In genomic region chr19:10946506-10946905, GRCm38 (mm10) we compare ENCODE assay signal across 11 mouse cellular contexts. TPM values are rescaled to one million over a fixed set of nuclear protein-coding genes. Genes with fewer than 3 reads are reported as not detected.
DNase-seq lines count a peak whose midpoint lies in the region; ATAC-seq and TF ChIP-seq lines count a peak whose summit lies in the region.
"Had no signal": no experiment of that assay in that cellular context is flagged by ENCODE, and none has a peak within 500 bp of the region (broad histone marks: within the 10 kb centered on the region; RNA-seq: fewer than 3 reads in every experiment).

No protein-coding gene starts in this region.

- no peak for TF ChIP-seq EP300 in liver, postnatal 0 days (IDR thresholded peaks at IDR 0.05; ENCODE audit: low read depth)

- H3K36me3 ChIP-seq in hindbrain, embryonic 10.5 days, result peaks cover 55% of the 10 kb centered on the region
- peaks cover 31% of the 10 kb centered on the region for H3K36me3 ChIP-seq in hindbrain, postnatal 0 days (ENCODE audit: insufficient read depth, low read length)
- H3K36me3 ChIP-seq in G1E (replicated peaks), result peaks cover 61% of the 10 kb centered on the region
- H3K36me3 ChIP-seq in forebrain, postnatal 0 days (ENCODE audit: insufficient read depth), result peaks cover 34% of the 10 kb centered on the region
- H3K36me3 ChIP-seq in liver, postnatal 0 days (replicated peaks; ENCODE audit: insufficient read depth, low read length), result peaks cover 34% of the 10 kb centered on the region

- no peaks in the 10 kb centered on the region for H3K9me3 ChIP-seq in hindbrain, embryonic 10.5 days
- no peaks in the 10 kb centered on the region for H3K9me3 ChIP-seq in hindbrain, postnatal 0 days (ENCODE audit: low read length)
- no peaks in the 10 kb centered on the region for H3K9me3 ChIP-seq in G1E (replicated peaks)
- H3K9me3 ChIP-seq in forebrain, postnatal 0 days (ENCODE audit: low read length), result no peaks in the 10 kb centered on the region
- no peaks in the 10 kb centered on the region for H3K9me3 ChIP-seq in liver, postnatal 0 days (ENCODE audit: low read length)

- 88% methylated on average over 3 of the region's 3 CpGs for WGBS in hindbrain, embryonic 10.5 days
- WGBS in hindbrain, postnatal 0 days, result 77% methylated on average over 3 of the region's 3 CpGs
- 78% methylated on average over 3 of the region's 3 CpGs for WGBS in forebrain, postnatal 0 days
- 68% methylated on average over 3 of the region's 3 CpGs for WGBS in liver, postnatal 0 days (ENCODE audit: insufficient replicate concordance)

- H3K4me3 ChIP-seq in hindbrain, embryonic 10.5 days, result peak overlapping the region; percentile 98
- no peak overlapping the region for H3K4me3 ChIP-seq in hindbrain, postnatal 0 days (ENCODE audit: low read length)
- peak overlapping the region; percentile 89 for H3K4me3 ChIP-seq in G1E (ENCODE audit: low read depth, low read length)
- no peak overlapping the region for H3K4me3 ChIP-seq in forebrain, postnatal 0 days (ENCODE audit: low read depth, low read length)
- peak overlapping the region; percentile 75 for H3K4me3 ChIP-seq in liver, postnatal 0 days (ENCODE audit: low read depth, low read length)

- H3K27me3 ChIP-seq in hindbrain, embryonic 10.5 days (ENCODE audit: insufficient read depth, poor library complexity, severe bottlenecking), result peaks cover 5% of the 10 kb centered on the region; the same call in 1 of the 2 replicates
- no peaks in the 10 kb centered on the region for H3K27me3 ChIP-seq in hindbrain, postnatal 0 days (ENCODE audit: insufficient read depth, low read length)
- H3K27me3 ChIP-seq in G1E (ENCODE audit: insufficient read depth, low read length), result no peaks in the 10 kb centered on the region
- H3K27me3 ChIP-seq in forebrain, postnatal 0 days (ENCODE audit: insufficient read depth, low read length), result no peaks in the 10 kb centered on the region
- H3K27me3 ChIP-seq in liver, postnatal 0 days (ENCODE audit: insufficient read depth, low read length), result no peaks in the 10 kb centered on the region
- H3K27me3 ChIP-seq: Patski had no signal

- H3K4me1 ChIP-seq in hindbrain, embryonic 10.5 days (replicated peaks), result peaks cover 35% of the 10 kb centered on the region
- H3K4me1 ChIP-seq in hindbrain, postnatal 0 days (ENCODE audit: insufficient read depth, low read length), result peaks cover 15% of the 10 kb centered on the region; the same call in 1 of the 2 replicates
- H3K4me1 ChIP-seq in G1E (ENCODE audit: insufficient read depth, low read depth, low read length), result peaks cover 28% of the 10 kb centered on the region
- H3K4me1 ChIP-seq in forebrain, postnatal 0 days (ENCODE audit: insufficient read depth), result peaks cover 16% of the 10 kb centered on the region
- peaks cover 24% of the 10 kb centered on the region for H3K4me1 ChIP-seq in liver, postnatal 0 days (ENCODE audit: insufficient read depth)

- ATAC-seq in hindbrain, postnatal 0 days, result no peak
- no peak for ATAC-seq in G1E (ENCODE audit: extremely low read depth, insufficient number of reproducible peaks, low FRiP score, poor library complexity, severe bottlenecking)
- ATAC-seq in forebrain, postnatal 0 days, result no peak
- ATAC-seq in liver, postnatal 0 days, result no peak
- no peak for ATAC-seq in CD4-positive, CD25-positive, alpha-beta regulatory T cell, adult 4 months
- ATAC-seq: Patski had no signal

- H3K9ac ChIP-seq in hindbrain, postnatal 0 days (replicated peaks; ENCODE audit: low read length), result no peak overlapping the region; the same call in none of the 2 replicates
- H3K9ac ChIP-seq in forebrain, postnatal 0 days, result 0 out of 2 replicates have a peak overlapping the region, but pooled peaks have one; percentile 14
- peak overlapping the region; percentile 90 for H3K9ac ChIP-seq in liver, postnatal 0 days (replicated peaks)

- no peak overlapping the region for H3K27ac ChIP-seq in hindbrain, embryonic 10.5 days
- no peak overlapping the region for H3K27ac ChIP-seq in hindbrain, postnatal 0 days
- no peak overlapping the region for H3K27ac ChIP-seq in forebrain, postnatal 0 days (ENCODE audit: low read depth, low read length)
- peak overlapping the region; percentile 73 for H3K27ac ChIP-seq in liver, postnatal 0 days (ENCODE audit: low read depth)

- DNase-seq in hindbrain, embryonic 10.5 days (ENCODE audit: low spot score), result no peak
- no peak for DNase-seq in hindbrain, postnatal 0 days (ENCODE audit: low spot score)
- no peak for DNase-seq in G1E (ENCODE audit: low spot score)
- no peak for DNase-seq in forebrain, postnatal 0 days
- DNase-seq in liver, postnatal 0 days, result no peak
- no peak for DNase-seq in thymus, postnatal 36 days
- no peak for DNase-seq in thymus, postnatal 10 days (ENCODE audit: low spot score in 2 of 2)
- DNase-seq: kidney, postnatal 14 days; lung, postnatal 36 days had no signal

- TF ChIP-seq CTCF in hindbrain, postnatal 0 days (IDR thresholded peaks at IDR 0.05; ENCODE audit: low read depth), result no peak
- no peak for TF ChIP-seq CTCF in G1E (IDR thresholded peaks at IDR 0.05; ENCODE audit: low read depth, low read length)
- no peak for TF ChIP-seq CTCF in forebrain, postnatal 0 days (IDR thresholded peaks at IDR 0.05; ENCODE audit: low read depth)
- no peak for TF ChIP-seq CTCF in liver, postnatal 0 days (IDR thresholded peaks at IDR 0.05; ENCODE audit: low read depth)

- no peak overlapping the region for H3K4me2 ChIP-seq in hindbrain, postnatal 0 days (ENCODE audit: low read depth, low read length)
- H3K4me2 ChIP-seq in forebrain, postnatal 0 days (ENCODE audit: low read depth), result no peak overlapping the region
- H3K4me2 ChIP-seq in liver, postnatal 0 days (ENCODE audit: low read depth, low read length), result peak overlapping the region; percentile 93

RNA-seq across cellular contexts. Expression of gene Ccdc86, which starts 2.6 kb away (rescaled TPM):
- polyA plus RNA-seq in hindbrain, embryonic 10.5 days (2016; fragmentation: Nextera tagmentation; extraction: Ambion mirVana), result 31.7 and 38.5 TPM in 2 replicates
- total RNA-seq in hindbrain, postnatal 0 days (2014; rRNA removed), result 5.3 and 5.4 TPM in 2 replicates
- polyA plus RNA-seq in hindbrain, postnatal 0 days (2015; fragmentation: Nextera tagmentation; extraction: Ambion mirVana), result 14.2 and 15.1 TPM in 2 replicates
- total RNA-seq in G1E (2014; fragmentation: Nextera tagmentation) (18.8 and 21.2 TPM in 2 replicates), G1E (2017) (10.0 and 10.1 TPM in 2 replicates)
- 45.7 and 51.6 TPM in 2 replicates for polyA plus RNA-seq in G1E (2012)
- total RNA-seq in forebrain, postnatal 0 days (2014; rRNA removed), result 6.2 and 6.8 TPM in 2 replicates
- polyA plus RNA-seq in forebrain, postnatal 0 days (2015; fragmentation: Nextera tagmentation; extraction: Ambion mirVana), result 12.7 and 16.6 TPM in 2 replicates
- 11.6 and 12.4 TPM in 2 replicates for polyA plus RNA-seq in liver, postnatal 0 days (2015; fragmentation: Nextera tagmentation; extraction: Ambion mirVana)
- polyA plus RNA-seq in CD4-positive, CD25-positive, alpha-beta regulatory T cell, adult 4 months (2017; shearing (Covaris generic)), result 10 to 100 TPM in 1 of 2 experiments, 1 to 10 TPM in 1; 8.8 to 11.7 TPM

RNA-seq across cellular contexts. Expression of gene Ptgdr2, which starts 9.5 kb away (rescaled TPM):
- polyA plus RNA-seq in hindbrain, embryonic 10.5 days (2016; fragmentation: Nextera tagmentation; extraction: Ambion mirVana), result not detected in 2 replicates
- total RNA-seq in hindbrain, postnatal 0 days (2014; rRNA removed), result 0.47 and 1.1 TPM in 2 replicates
- polyA plus RNA-seq in hindbrain, postnatal 0 days (2015; fragmentation: Nextera tagmentation; extraction: Ambion mirVana), result 0.11 and 0.16 TPM in 2 replicates
- total RNA-seq in G1E (2014; fragmentation: Nextera tagmentation) (not detected in 2 replicates), G1E (2017) (0.12 TPM in 1 of 2 replicates, not detected in the other)
- not detected in 2 replicates for polyA plus RNA-seq in G1E (2012)
- 0.57 and 0.77 TPM in 2 replicates for total RNA-seq in forebrain, postnatal 0 days (2014; rRNA removed)
- polyA plus RNA-seq in forebrain, postnatal 0 days (2015; fragmentation: Nextera tagmentation; extraction: Ambion mirVana), result 0.05 and 0.10 TPM in 2 replicates
- not detected in 2 replicates for polyA plus RNA-seq in liver, postnatal 0 days (2015; fragmentation: Nextera tagmentation; extraction: Ambion mirVana)
- polyA plus RNA-seq in CD4-positive, CD25-positive, alpha-beta regulatory T cell, adult 4 months (2017; shearing (Covaris generic)), result not detected

RNA-seq across cellular contexts. Expression of gene Zp1, which starts 26.1 kb away (rescaled TPM):
- polyA plus RNA-seq in hindbrain, embryonic 10.5 days (2016; fragmentation: Nextera tagmentation; extraction: Ambion mirVana), result 0.08 TPM in 1 of 2 replicates, not detected in the other
- 1.2 TPM in 1 of 2 replicates, not detected in the other for total RNA-seq in hindbrain, postnatal 0 days (2014; rRNA removed)
- polyA plus RNA-seq in hindbrain, postnatal 0 days (2015; fragmentation: Nextera tagmentation; extraction: Ambion mirVana), result 0.50 and 0.60 TPM in 2 replicates
- total RNA-seq in G1E (2014; fragmentation: Nextera tagmentation) (not detected in 2 replicates), G1E (2017) (not detected in 2 replicates)
- polyA plus RNA-seq in G1E (2012), result 0.03 TPM in 1 of 2 replicates, not detected in the other
- total RNA-seq in forebrain, postnatal 0 days (2014; rRNA removed), result 0.10 and 0.23 TPM in 2 replicates
- 0.59 and 0.68 TPM in 2 replicates for polyA plus RNA-seq in forebrain, postnatal 0 days (2015; fragmentation: Nextera tagmentation; extraction: Ambion mirVana)
- polyA plus RNA-seq in liver, postnatal 0 days (2015; fragmentation: Nextera tagmentation; extraction: Ambion mirVana), result not detected in 2 replicates
- not detected for polyA plus RNA-seq in CD4-positive, CD25-positive, alpha-beta regulatory T cell, adult 4 months (2017; shearing (Covaris generic))

RNA-seq across cellular contexts. Expression of gene Ms4a10, which starts 28.0 kb away (rescaled TPM):
- not detected in 2 replicates for polyA plus RNA-seq in hindbrain, embryonic 10.5 days (2016; fragmentation: Nextera tagmentation; extraction: Ambion mirVana)
- not detected in 2 replicates for total RNA-seq in hindbrain, postnatal 0 days (2014; rRNA removed)
- polyA plus RNA-seq in hindbrain, postnatal 0 days (2015; fragmentation: Nextera tagmentation; extraction: Ambion mirVana), result not detected in 2 replicates
- total RNA-seq in G1E (2014; fragmentation: Nextera tagmentation) (not detected in 2 replicates), G1E (2017) (not detected in 2 replicates)
- 0.05 TPM in 1 of 2 replicates, not detected in the other for polyA plus RNA-seq in G1E (2012)
- not detected in 2 replicates for total RNA-seq in forebrain, postnatal 0 days (2014; rRNA removed)
- polyA plus RNA-seq in forebrain, postnatal 0 days (2015; fragmentation: Nextera tagmentation; extraction: Ambion mirVana), result not detected in 2 replicates
- not detected in 2 replicates for polyA plus RNA-seq in liver, postnatal 0 days (2015; fragmentation: Nextera tagmentation; extraction: Ambion mirVana)
- polyA plus RNA-seq in CD4-positive, CD25-positive, alpha-beta regulatory T cell, adult 4 months (2017; shearing (Covaris generic)), result not detected
- polyA plus RNA-seq: Patski had no signal

RNA-seq across cellular contexts. Expression of gene Ms4a15, which starts 46.5 kb away (rescaled TPM):
- not detected in 2 replicates for polyA plus RNA-seq in hindbrain, embryonic 10.5 days (2016; fragmentation: Nextera tagmentation; extraction: Ambion mirVana)
- total RNA-seq in hindbrain, postnatal 0 days (2014; rRNA removed), result not detected in 2 replicates
- not detected in 2 replicates for polyA plus RNA-seq in hindbrain, postnatal 0 days (2015; fragmentation: Nextera tagmentation; extraction: Ambion mirVana)
- not detected in 2 replicates for total RNA-seq in G1E (2014; fragmentation: Nextera tagmentation)
- 0.29 TPM in 1 of 2 replicates, not detected in the other for total RNA-seq in G1E (2017)
- polyA plus RNA-seq in G1E (2012), result 0.29 TPM in 1 of 2 replicates, not detected in the other
- total RNA-seq in forebrain, postnatal 0 days (2014; rRNA removed), result 2.1 and 3.2 TPM in 2 replicates
- 3.0 and 4.8 TPM in 2 replicates for polyA plus RNA-seq in forebrain, postnatal 0 days (2015; fragmentation: Nextera tagmentation; extraction: Ambion mirVana)
- not detected in 2 replicates for polyA plus RNA-seq in liver, postnatal 0 days (2015; fragmentation: Nextera tagmentation; extraction: Ambion mirVana)
- under 1 TPM in 1 of 2 experiments, not detected in 1; 0.31 TPM for polyA plus RNA-seq in CD4-positive, CD25-positive, alpha-beta regulatory T cell, adult 4 months (2017; shearing (Covaris generic))
- polyA plus RNA-seq: Patski had no signal

Comparison
In these comparisons a context has a peak if more than half of its experiments do, and no peak if none do; other contexts are left out.
1. H3K4me3 ChIP-seq: peak in hindbrain, embryonic 10.5 days (single experiment), G1E (single experiment) and liver, postnatal 0 days (single experiment); none in hindbrain, postnatal 0 days (single experiment) and forebrain, postnatal 0 days (single experiment).